Mouse (Mus musculus): ENCODE data around the gene Hps6.

Gene Hps6

GRCm38 (mm10) chr19:46041933-46042475 is 38.7 kb downstream of the Hps6 start:
- in situ Hi-C loops (cut with MboI; ENCODE audit: low pct_unique_long_range_greater_than_20kb in 1 of 2, low sequenced_read_pairs in 2 of 2, unreplicated experiment in 1 of 2), result no loop called here

- in situ Hi-C loops (cut with MboI; ENCODE audit: low pct_unique_long_range_greater_than_20kb in 1 of 2, low sequenced_read_pairs in 2 of 2, unreplicated experiment in 1 of 2), result no loop called here
Measured at GRCm38 (mm10) chr19:46042476-46043011, 39.2 kb downstream of the Hps6 start.

- in situ Hi-C loops (cut with MboI; ENCODE audit: low pct_unique_long_range_greater_than_20kb in 1 of 2, low sequenced_read_pairs in 2 of 2, unreplicated experiment in 1 of 2), result no loop called here
Measured at GRCm38 (mm10) chr19:46043380-46043779, 40.1 kb downstream of the Hps6 start.

GRCm38 (mm10) chr19:46044271-46044992 is 41.1 kb downstream of the Hps6 start, which contains the start of gene Pprc1:
TSS of gene Pprc1 (plus strand) at chr19:46044886.
- in situ Hi-C loops (cut with MboI; ENCODE audit: low pct_unique_long_range_greater_than_20kb in 1 of 2, low sequenced_read_pairs in 2 of 2, unreplicated experiment in 1 of 2), result no loop called here

- in situ Hi-C loops (cut with MboI; ENCODE audit: low pct_unique_long_range_greater_than_20kb in 1 of 2, low sequenced_read_pairs in 2 of 2, unreplicated experiment in 1 of 2), result no loop called here
Measured at GRCm38 (mm10) chr19:46044993-46045695, 41.8 kb downstream of the Hps6 start, which contains the start of gene Ldb1. TSS of gene Ldb1 (minus strand) at chr19:46045214.

GRCm38 (mm10) chr19:46045696-46046311 is 42.5 kb downstream of the Hps6 start:
- in situ Hi-C loops (cut with MboI; ENCODE audit: low pct_unique_long_range_greater_than_20kb in 1 of 2, low sequenced_read_pairs in 2 of 2, unreplicated experiment in 1 of 2), result no loop called here

GRCm38 (mm10) chr19:46046621-46047025 is 43.3 kb downstream of the Hps6 start:
- in situ Hi-C loops (cut with MboI; ENCODE audit: low pct_unique_long_range_greater_than_20kb in 1 of 2, low sequenced_read_pairs in 2 of 2, unreplicated experiment in 1 of 2), result no loop called here

GRCm38 (mm10) chr19:46047426-46047825 is 44.1 kb downstream of the Hps6 start:
- in situ Hi-C loops (cut with MboI; ENCODE audit: low pct_unique_long_range_greater_than_20kb in 1 of 2, low sequenced_read_pairs in 2 of 2, unreplicated experiment in 1 of 2), result no loop called here

- in situ Hi-C loops (cut with MboI; ENCODE audit: low pct_unique_long_range_greater_than_20kb in 1 of 2, low sequenced_read_pairs in 2 of 2, unreplicated experiment in 1 of 2), result no loop called here
Measured at GRCm38 (mm10) chr19:46049129-46049528, 45.8 kb downstream of the Hps6 start.

- in situ Hi-C loops (cut with MboI; ENCODE audit: low pct_unique_long_range_greater_than_20kb in 1 of 2, low sequenced_read_pairs in 2 of 2, unreplicated experiment in 1 of 2), result no loop called here
Measured at GRCm38 (mm10) chr19:46050462-46050861, 47.2 kb downstream of the Hps6 start.
